Mouse (Mus musculus) intestine, embryonic 15.5 days (tissue): Measurements from ENCODE around the gene Gm9999. TPM values are rescaled to one million over a fixed set of nuclear protein-coding genes. Genes with fewer than 3 reads are reported as not detected.
A peak's percentile ranks its signal among the peaks of the same experiment; 100 is the strongest.

Source experiments
- ATAC-seq: fragments of 200-750 bp; cut with Nextera tagmentation; 2 replicates; pipeline ENCODE4 v1.8.0; 2017; ENCODE audit warnings: moderate TSS enrichment, moderate library complexity
- H3K27ac ChIP-seq: fragments of 300-500 bp; sonication (generic); 2 replicates; pipeline ENCODE4 v1.5.1; 2015; ENCODE audit warnings: mild to moderate bottlenecking, inconsistent platforms
- H3K27me3 ChIP-seq: fragments of 300-500 bp; sonication (generic); replicated peaks from 2 replicates; pipeline ENCODE4 v1.6.1; 2015; ENCODE audit warnings: inconsistent platforms
- H3K36me3 ChIP-seq: fragments of 300-500 bp; sonication (generic); 2 replicates; pipeline ENCODE4 v1.6.1; 2015; ENCODE audit warnings: inconsistent platforms
- H3K4me1 ChIP-seq: fragments of 300-500 bp; sonication (generic); replicated peaks from 2 replicates; pipeline ENCODE4 v1.6.1; 2015; ENCODE audit warnings: inconsistent platforms
- H3K4me2 ChIP-seq: fragments of 300-500 bp; sonication (generic); replicated peaks from 2 replicates; pipeline ENCODE4 v1.6.1; 2015; ENCODE audit warnings: mild to moderate bottlenecking, inconsistent platforms
- H3K4me3 ChIP-seq: fragments of 300-500 bp; sonication (generic); replicated peaks from 2 replicates; pipeline ENCODE4 v1.5.1; 2015; ENCODE audit warnings: inconsistent platforms
- H3K9ac ChIP-seq: fragments of 300-500 bp; sonication (generic); 2 replicates; pipeline ENCODE4 v1.6.1; 2015; ENCODE audit warnings: inconsistent platforms
- H3K9me3 ChIP-seq: fragments of 300-500 bp; sonication (generic); 2 replicates; pipeline ENCODE4 v1.6.1; 2016; ENCODE audit warnings: inconsistent platforms
- WGBS: fragments of 180-500 bp; shearing (Covaris S2); methylation state at CpG from one replicate; pipeline ENCODE4 v1.1.7; 2015; 5-methylcytosine and 5-hydroxymethylcytosine counted together
- polyA plus RNA-seq: library from polyadenylated mRNA; unstranded; fragments of >200 nt; fragmentation: Nextera tagmentation; extraction: Ambion mirVana; gene quantifications from 2 replicates; pipeline ENCODE4 v1.2.1, GENCODE M21; 2015

The Gm9999 gene
- not detected in 2 replicates for polyA plus RNA-seq

DNA sequence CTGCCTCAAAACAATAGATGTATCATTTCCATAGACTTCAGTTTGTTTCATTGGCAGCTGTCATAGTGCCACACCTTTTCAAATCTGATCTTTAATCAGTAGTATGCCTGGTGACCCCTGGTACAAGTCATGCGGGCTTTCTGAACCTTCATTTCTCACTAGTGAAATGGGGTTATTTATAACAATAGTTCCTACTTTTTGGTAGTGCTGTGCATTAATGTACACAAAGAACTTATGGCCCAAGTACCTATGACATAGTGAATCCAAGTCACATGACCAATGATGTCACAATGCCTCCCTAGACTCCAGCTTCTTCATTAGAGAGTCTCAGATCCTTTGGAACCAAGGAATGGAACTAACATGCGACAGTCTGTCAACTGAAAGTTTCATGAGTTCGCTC, at the start of gene Gm9999:
Gene Gm9999, plus strand, starts transcription at position 301 of the 400 bp plus-strand sequence.
- Histone ChIP-seq H3K27me3 (no peaks in the 10 kb centered on the region), H3K4me3 (no peak within 1 kb of the TSS), H3K27ac (no peak within 1 kb of the TSS), H3K9ac (no peak within 1 kb of the TSS), H3K36me3 (no peaks in the 10 kb centered on the region), H3K4me1 (peaks cover 9% of the 10 kb centered on the region; the same call in 1 of the 2 replicates), H3K4me2 (no peak within 1 kb of the TSS), H3K9me3 (no peaks in the 10 kb centered on the region)
- whole genome bisulfite sequencing, result 92% methylated on average over 3 of the region's 3 CpGs
- ATAC-seq, result no peak

DNA sequence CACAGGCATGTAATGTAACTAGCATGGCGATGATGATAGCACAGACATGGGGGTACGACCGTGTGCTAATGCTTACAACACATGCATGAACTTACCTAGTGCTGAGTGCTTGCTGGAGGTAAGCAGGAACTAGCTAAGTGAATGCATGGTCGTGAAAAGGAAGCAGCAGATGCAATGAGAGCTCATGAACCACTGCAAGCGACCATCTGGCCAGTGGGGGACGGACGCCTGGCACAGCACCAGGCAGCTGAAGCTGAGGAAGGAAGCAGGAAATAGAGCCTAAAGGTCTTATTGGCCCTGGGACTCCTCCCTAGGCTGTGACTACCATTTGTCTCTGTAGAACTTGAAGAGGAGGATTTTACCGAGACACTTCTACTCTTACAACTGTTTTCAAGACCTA, 48.6 kb upstream of the Gm9999 start:
- Histone ChIP-seq H3K9ac (no peak overlapping the region), H3K27ac (no peak overlapping the region), H3K4me1 (no peaks in the 10 kb centered on the region), H3K27me3 (no peaks in the 10 kb centered on the region), H3K36me3 (peaks cover 6% of the 10 kb centered on the region; the same call in 1 of the 2 replicates), H3K4me3 (no peak overlapping the region), H3K4me2 (no peak overlapping the region), H3K9me3 (no peaks in the 10 kb centered on the region)
- no peak for ATAC-seq
- WGBS, result 76% methylated on average over 8 of the region's 8 CpGs

DNA sequence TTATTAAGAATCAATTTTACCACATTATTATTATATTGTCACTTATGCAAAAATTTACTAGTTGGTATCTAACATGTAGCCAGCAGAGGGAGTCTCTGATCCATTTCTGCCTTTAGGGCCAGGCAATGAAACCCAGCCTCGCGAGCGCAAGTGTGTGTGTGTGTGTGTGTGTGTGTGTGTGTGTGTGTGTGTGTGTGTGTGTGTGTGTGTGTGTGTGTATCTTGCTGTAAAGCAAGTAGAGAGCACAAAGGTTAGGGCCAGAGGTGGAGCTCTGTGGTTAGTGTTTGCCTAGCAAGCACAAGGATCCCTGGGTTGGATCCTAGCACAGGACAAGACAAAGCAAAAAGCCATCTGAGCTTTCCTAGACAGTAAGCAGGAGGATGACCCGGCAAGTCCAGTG, 47.5 kb upstream of the Gm9999 start:
- 30% methylated on average over 4 of the region's 4 CpGs for WGBS
- Histone ChIP-seq H3K27me3 (no peaks in the 10 kb centered on the region), H3K27ac (no peak overlapping the region), H3K4me3 (no peak overlapping the region), H3K36me3 (peaks cover 3% of the 10 kb centered on the region; the same call in 1 of the 2 replicates), H3K9me3 (no peaks in the 10 kb centered on the region), H3K4me2 (no peak overlapping the region), H3K9ac (no peak overlapping the region), H3K4me1 (no peaks in the 10 kb centered on the region)
- peak; percentile 68 for ATAC-seq

DNA sequence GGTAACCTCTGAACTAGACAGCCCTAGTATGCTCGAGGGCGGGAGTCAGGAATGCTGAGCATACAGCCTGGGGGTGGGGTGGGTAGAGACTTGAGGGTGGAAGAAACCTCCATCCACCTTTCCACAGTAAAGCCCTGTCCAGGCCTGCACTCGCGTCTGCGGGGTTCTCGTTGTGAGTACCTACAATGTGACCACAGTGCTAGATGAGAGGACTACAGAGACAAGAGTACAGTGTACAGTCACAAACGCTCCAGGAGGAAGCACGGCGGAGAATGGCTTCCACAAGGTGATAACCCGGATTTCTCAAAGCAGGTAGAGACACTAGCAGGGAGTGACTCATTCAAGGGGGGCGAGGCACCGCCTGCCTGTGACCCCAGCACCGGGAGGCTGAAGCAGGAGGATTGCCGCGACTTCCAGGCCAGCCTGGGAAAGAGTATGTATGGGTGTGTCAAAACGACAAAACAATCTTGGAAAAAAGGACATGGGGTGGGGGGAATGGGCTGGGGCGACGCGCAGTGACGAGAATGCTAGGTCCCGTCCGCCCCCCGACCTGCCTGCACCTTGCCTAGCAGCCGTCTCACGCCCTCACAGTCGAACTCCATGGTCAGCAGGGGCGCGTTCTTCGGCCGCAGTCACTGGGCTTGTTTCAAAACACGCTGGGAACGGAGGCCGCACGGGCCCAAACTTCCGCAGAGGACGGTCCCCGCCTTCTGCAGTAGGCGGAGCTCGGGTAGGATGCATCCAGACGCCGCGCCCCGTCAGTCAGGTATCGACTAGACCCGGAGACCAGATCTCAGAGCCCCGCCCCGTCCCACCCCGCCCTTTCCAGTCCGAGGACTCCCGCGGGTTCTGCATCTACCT, 25.3 kb upstream of the Gm9999 start, which contains the start of gene Uevld:
Gene Uevld, minus strand, starts transcription at position 697 of the 861 bp plus-strand sequence.
- Histone ChIP-seq H3K4me1 (peaks cover 7% of the 10 kb centered on the region), H3K27me3 (no peaks in the 10 kb centered on the region; the same call in 1 of the 2 replicates), H3K9ac (peak within 1 kb of the TSS; percentile 63), H3K27ac (peak within 1 kb of the TSS; percentile 6), H3K4me2 (peak within 1 kb of the TSS; percentile 82), H3K9me3 (no peaks in the 10 kb centered on the region), H3K36me3 (peaks cover 11% of the 10 kb centered on the region; the same call in 1 of the 2 replicates), H3K4me3 (peak within 1 kb of the TSS; percentile 76)
- peak; percentile 98 for ATAC-seq
- under 1% methylated on average over 51 of the region's 51 CpGs for WGBS

DNA sequence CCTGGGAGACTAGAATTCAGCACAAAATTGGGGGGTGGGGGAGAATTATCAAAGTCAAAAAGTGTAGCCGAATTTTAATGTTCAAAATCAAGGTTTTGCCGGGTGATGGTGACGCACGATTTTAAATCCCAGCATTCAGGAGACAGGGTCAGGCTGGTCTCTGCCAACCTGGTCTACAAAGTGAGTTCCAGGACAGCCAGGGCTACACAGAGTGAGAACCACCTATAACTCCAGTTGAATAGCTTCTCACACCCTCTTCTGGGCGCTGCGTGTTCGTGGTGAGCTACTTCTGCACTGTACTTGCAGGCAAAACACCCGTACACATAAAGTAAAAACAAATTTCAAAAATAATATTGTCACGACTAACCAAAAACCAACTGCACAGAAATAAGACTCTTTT, 24.5 kb upstream of the Gm9999 start:
- Histone ChIP-seq H3K9me3 (no peaks in the 10 kb centered on the region), H3K27ac (no peak overlapping the region), H3K27me3 (no peaks in the 10 kb centered on the region; the same call in 1 of the 2 replicates), H3K36me3 (peaks cover 8% of the 10 kb centered on the region; the same call in 1 of the 2 replicates), H3K4me1 (peaks cover 11% of the 10 kb centered on the region), H3K4me2 (peak overlapping the region; percentile 82), H3K9ac (peak overlapping the region; percentile 40; the same call in 1 of the 2 replicates), H3K4me3 (peak overlapping the region; percentile 76)
- ATAC-seq, result 0 out of 2 replicates have a peak, but pooled peaks have one; percentile 30
- 21% methylated on average over 9 of the region's 9 CpGs for WGBS

DNA sequence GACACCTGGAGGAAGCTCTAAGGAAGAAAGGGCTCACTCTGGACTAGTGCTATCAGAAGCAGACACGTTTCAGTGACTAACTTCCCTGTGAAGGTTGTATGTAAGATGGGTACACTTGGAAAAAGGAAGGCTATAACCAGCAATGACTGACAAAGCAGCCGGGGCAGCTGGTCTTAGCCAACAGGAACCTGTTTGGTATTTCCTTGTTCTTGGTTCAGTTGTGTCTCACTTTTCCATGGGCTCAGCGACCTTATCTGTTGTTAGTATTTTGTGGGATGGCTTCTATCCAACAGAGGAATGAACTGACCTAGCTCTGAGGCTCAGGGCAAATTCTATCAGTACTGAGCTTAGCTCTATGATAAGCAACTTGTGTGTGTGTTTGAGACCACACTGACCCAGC, 22.4 kb upstream of the Gm9999 start:
- Histone ChIP-seq H3K9ac (no peak overlapping the region), H3K9me3 (no peaks in the 10 kb centered on the region), H3K36me3 (no peaks in the 10 kb centered on the region), H3K4me2 (no peak overlapping the region), H3K4me3 (no peak overlapping the region), H3K27me3 (no peaks in the 10 kb centered on the region; the same call in 1 of the 2 replicates), H3K4me1 (peaks cover 11% of the 10 kb centered on the region), H3K27ac (no peak overlapping the region)
- ATAC-seq, result no peak
- 51% methylated on average over 3 of the region's 3 CpGs for WGBS

DNA sequence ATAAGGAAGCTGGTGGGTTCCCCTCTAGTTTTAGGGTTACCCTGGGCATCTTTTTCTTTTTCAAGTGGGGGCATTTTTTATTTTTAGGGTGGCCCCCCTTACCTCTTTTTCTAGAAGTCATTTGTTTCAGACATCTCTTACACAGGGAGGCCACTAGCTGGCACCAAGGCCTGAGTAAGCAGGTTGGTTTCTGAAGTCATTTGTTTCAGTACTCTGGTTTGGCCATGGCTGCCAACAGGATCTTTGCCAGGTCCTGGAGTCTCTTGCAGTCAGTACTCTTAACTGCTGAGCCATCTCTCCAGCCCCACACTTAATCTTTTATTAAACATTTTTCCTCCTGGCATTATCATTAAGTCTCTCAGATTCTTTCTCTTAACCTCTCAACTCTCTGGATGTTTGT, 21.2 kb upstream of the Gm9999 start:
- H3K27ac ChIP-seq, result no peak overlapping the region
- peaks cover 11% of the 10 kb centered on the region for H3K4me1 ChIP-seq
- no peak overlapping the region for H3K4me2 ChIP-seq
- H3K9ac ChIP-seq, result no peak overlapping the region
- no peaks in the 10 kb centered on the region; the same call in 1 of the 2 replicates for H3K27me3 ChIP-seq
- no peak for ATAC-seq
- no peaks in the 10 kb centered on the region for H3K9me3 ChIP-seq
- no peaks in the 10 kb centered on the region for H3K36me3 ChIP-seq
- no peak overlapping the region for H3K4me3 ChIP-seq

DNA sequence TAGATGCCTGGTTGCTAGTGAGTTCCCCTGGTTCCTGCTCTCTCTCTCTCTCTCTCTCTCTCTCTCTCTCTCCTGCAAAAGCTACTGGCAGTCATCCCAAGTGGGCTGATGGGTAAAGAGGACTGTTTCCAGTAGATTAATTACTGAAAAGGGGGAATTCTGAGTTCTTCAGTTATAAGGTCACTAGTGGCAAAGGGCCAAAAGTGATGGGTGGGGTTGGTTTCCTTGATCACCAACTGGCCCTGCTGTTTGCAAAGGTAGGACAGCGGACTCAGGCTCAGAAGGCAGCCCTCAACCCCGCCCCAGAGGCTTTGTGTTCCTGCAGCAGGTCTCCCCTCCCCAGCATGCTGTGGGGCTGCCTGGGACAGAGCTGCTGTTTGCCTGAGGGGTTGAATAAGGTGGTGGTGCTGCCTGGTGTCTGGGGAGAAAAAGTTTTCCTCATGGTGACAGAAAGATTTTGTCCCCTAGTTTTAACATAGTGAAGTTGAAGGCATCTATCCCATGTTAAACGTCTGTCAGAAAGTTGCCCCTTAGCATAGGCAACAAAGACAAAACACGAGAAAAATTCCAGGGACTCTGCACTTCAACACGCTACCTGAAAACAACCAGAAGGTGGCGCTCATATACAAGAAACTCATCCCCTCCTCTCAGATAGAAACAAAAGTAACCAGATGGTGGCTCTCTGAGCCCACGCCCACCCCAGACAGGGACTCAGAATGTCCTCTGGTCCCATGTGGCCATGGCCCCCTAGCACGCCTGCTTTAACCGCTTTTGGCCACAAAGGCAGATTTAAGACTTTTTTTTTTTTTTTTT, 20.4 kb upstream of the Gm9999 start:
- H3K36me3 ChIP-seq, result no peaks in the 10 kb centered on the region
- peak; percentile 66 for ATAC-seq
- H3K9me3 ChIP-seq, result no peaks in the 10 kb centered on the region
- H3K9ac ChIP-seq, result 0 out of 2 replicates have a peak overlapping the region, but pooled peaks have one; percentile 3
- H3K27me3 ChIP-seq, result no peaks in the 10 kb centered on the region; the same call in 1 of the 2 replicates
- peaks cover 11% of the 10 kb centered on the region; the same call in 1 of the 2 replicates for H3K4me1 ChIP-seq
- H3K27ac ChIP-seq, result peak overlapping the region; percentile 58
- under 1% methylated on average over 9 of the region's 9 CpGs for WGBS
- H3K4me3 ChIP-seq, result no peak overlapping the region
- peak overlapping the region; percentile 43 for H3K4me2 ChIP-seq

DNA sequence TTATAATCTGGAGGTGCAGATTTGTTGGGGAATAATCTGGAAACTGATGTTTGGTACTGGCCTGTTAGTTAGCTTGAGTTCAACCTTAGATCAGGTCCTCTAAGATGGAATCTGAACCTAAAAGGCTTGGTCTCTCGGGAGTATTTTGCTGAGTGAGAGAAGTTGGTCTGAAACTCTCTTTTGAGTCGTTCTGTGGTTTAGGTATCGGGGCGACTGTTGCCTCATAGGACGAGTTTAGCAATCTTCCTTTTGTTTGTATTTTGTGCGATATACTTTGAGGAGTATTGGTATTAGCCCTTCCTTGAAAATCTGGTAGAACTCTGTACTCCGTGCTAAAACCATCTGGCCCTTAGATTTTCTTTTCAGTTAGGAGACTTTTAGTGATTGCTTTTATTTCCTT, 19.3 kb upstream of the Gm9999 start:
- Histone ChIP-seq H3K36me3 (no peaks in the 10 kb centered on the region), H3K4me3 (no peak overlapping the region), H3K9ac (no peak overlapping the region), H3K27me3 (no peaks in the 10 kb centered on the region; the same call in 1 of the 2 replicates), H3K4me2 (no peak overlapping the region), H3K9me3 (no peaks in the 10 kb centered on the region), H3K4me1 (peaks cover 11% of the 10 kb centered on the region; the same call in 1 of the 2 replicates), H3K27ac (no peak overlapping the region)
- no peak for ATAC-seq
- WGBS, result 82% methylated on average over 7 of the region's 7 CpGs

DNA sequence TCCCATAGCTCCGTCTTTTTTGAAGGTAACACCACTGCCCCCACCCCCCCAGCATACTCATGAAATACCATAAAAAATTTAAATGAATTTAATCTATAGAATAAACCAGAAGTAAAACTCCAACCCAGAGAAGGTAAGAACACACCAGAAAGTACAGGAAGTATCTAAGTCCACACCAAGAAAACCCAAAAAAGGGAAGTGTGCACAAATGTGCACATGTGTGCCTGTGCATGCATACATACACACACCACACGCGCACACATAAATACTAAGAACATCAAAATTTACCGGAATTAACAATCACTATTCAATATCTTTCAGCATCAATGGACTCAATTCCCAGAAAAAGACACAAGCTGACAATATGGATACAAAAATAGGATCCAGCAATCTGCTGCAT, 13.5 kb upstream of the Gm9999 start:
- Histone ChIP-seq H3K4me3 (no peak overlapping the region), H3K9ac (no peak overlapping the region), H3K9me3 (no peaks in the 10 kb centered on the region; the same call in 1 of the 2 replicates), H3K36me3 (no peaks in the 10 kb centered on the region), H3K4me1 (no peaks in the 10 kb centered on the region), H3K4me2 (no peak overlapping the region), H3K27me3 (no peaks in the 10 kb centered on the region), H3K27ac (no peak overlapping the region)
- ATAC-seq, result no peak
- WGBS, result 86% methylated on average over 4 of the region's 4 CpGs

DNA sequence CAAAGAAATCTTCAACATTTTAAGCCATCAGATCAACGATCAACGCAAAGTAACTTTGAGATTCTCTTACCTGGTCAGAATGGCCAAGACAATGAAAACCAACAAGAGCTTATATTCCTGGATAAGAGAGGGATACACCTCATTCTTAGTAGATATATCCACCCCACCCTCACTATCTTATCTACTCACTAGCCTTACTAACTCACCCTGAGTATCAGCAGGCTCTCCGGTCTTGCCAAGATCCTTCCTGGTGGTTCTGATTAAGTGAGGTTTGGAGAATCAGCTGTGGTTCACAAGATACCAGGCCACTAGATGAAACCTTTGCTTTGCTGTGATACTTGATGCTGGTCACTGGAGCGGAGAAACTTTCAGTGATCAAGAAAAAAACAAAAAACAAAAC, 8.7 kb upstream of the Gm9999 start:
- Histone ChIP-seq H3K9me3 (no peaks in the 10 kb centered on the region; the same call in 1 of the 2 replicates), H3K27me3 (no peaks in the 10 kb centered on the region), H3K4me3 (no peak overlapping the region), H3K4me2 (no peak overlapping the region), H3K4me1 (no peaks in the 10 kb centered on the region), H3K27ac (no peak overlapping the region), H3K9ac (no peak overlapping the region), H3K36me3 (no peaks in the 10 kb centered on the region)
- no peak for ATAC-seq
- WGBS, result 94% methylated on average over 4 of the region's 4 CpGs

DNA sequence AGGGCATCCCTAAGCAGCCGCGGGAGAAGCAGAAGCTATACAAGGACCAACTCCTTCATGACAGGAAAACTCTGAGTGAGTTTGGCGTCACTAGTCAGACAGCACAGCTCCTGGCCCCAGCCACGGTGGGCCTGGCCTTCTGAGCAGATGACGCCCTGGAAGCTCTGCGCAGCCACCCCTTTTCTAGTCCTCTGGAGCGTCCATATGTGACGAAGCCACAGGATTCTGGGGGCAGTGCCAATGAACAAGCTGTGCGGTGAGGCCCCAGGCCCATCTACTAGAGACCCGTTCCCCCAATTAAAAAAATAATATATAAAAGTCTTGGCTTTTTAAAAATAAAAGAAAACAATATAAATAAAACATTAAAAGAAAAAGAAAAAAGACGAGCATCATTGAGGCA, 7.9 kb upstream of the Gm9999 start:
- H3K4me1 ChIP-seq, result no peaks in the 10 kb centered on the region
- no peak for ATAC-seq
- no peaks in the 10 kb centered on the region for H3K36me3 ChIP-seq
- no peak overlapping the region for H3K9ac ChIP-seq
- H3K4me2 ChIP-seq, result no peak overlapping the region
- 95% methylated on average over 11 of the region's 11 CpGs for WGBS
- no peak overlapping the region for H3K4me3 ChIP-seq
- no peaks in the 10 kb centered on the region for H3K27me3 ChIP-seq
- H3K9me3 ChIP-seq, result no peaks in the 10 kb centered on the region; the same call in 1 of the 2 replicates
- no peak overlapping the region for H3K27ac ChIP-seq
